Mouse (Mus musculus): Measurements from ENCODE around the gene Gm10647.
"Not testable (repeated sequence)": the region's sequence is repeated elsewhere in the genome, so short reads cannot be mapped to it uniquely, and the experiment has no call there.

Gm10647 gene

GRCm38 (mm10) chr9:66796739-66797138 is at the start of gene Gm10647:
Gm10647 (plus strand) TSS chr9:66797039.
- DNase-seq (ENCODE audit: extremely low spot score, low spot score) = no peak

- no peak for DNase-seq (ENCODE audit: extremely low spot score, low spot score)
These were observed 48.4 kb upstream of the Gm10647 start for GRCm38 (mm10) chr9:66748390-66748789.

- no peak for DNase-seq (ENCODE audit: extremely low spot score, low spot score)
These were observed 44.0 kb upstream of the Gm10647 start for GRCm38 (mm10) chr9:66752849-66753248.

- DNase-seq (ENCODE audit: extremely low spot score, low spot score) = no peak
These were observed 35.8 kb upstream of the Gm10647 start for GRCm38 (mm10) chr9:66760991-66761390.

- no peak for DNase-seq (ENCODE audit: extremely low spot score, low spot score)
These were observed 28.1 kb upstream of the Gm10647 start for GRCm38 (mm10) chr9:66768721-66769120.

GRCm38 (mm10) chr9:66769275-66769674 is 27.6 kb upstream of the Gm10647 start:
- DNase-seq (ENCODE audit: extremely low spot score, low spot score) = no peak

- DNase-seq (ENCODE audit: extremely low spot score, low spot score) = no peak
These were observed 26.1 kb upstream of the Gm10647 start for GRCm38 (mm10) chr9:66770701-66771100.

GRCm38 (mm10) chr9:66784552-66784951 is 12.3 kb upstream of the Gm10647 start:
- DNase-seq (ENCODE audit: extremely low spot score, low spot score) = not testable (repeated sequence)

GRCm38 (mm10) chr9:66787821-66788220 is 9.0 kb upstream of the Gm10647 start:
- DNase-seq (ENCODE audit: extremely low spot score, low spot score) = no peak

- DNase-seq (ENCODE audit: extremely low spot score, low spot score) = no peak
These were observed 2.0 kb upstream of the Gm10647 start for GRCm38 (mm10) chr9:66794629-66795463.

GRCm38 (mm10) chr9:66795464-66796324 is 1.1 kb upstream of the Gm10647 start, which contains the start of gene Aph1b:
Aph1b (minus strand) TSS chr9:66795490.
- DNase-seq (ENCODE audit: extremely low spot score, low spot score) = peak; percentile 96

GRCm38 (mm10) chr9:66801947-66802346 is 5.1 kb downstream of the Gm10647 start:
- DNase-seq (ENCODE audit: extremely low spot score, low spot score) = no peak

GRCm38 (mm10) chr9:66805951-66806350 is 9.1 kb downstream of the Gm10647 start:
- peak; percentile 57 for DNase-seq (ENCODE audit: extremely low spot score, low spot score)

GRCm38 (mm10) chr9:66813392-66813791 is 16.6 kb downstream of the Gm10647 start:
- no peak for DNase-seq (ENCODE audit: extremely low spot score, low spot score)

GRCm38 (mm10) chr9:66820996-66821395 is 24.2 kb downstream of the Gm10647 start:
- no peak for DNase-seq (ENCODE audit: extremely low spot score, low spot score)

GRCm38 (mm10) chr9:66822255-66822654 is 25.4 kb downstream of the Gm10647 start:
- DNase-seq (ENCODE audit: extremely low spot score, low spot score) = not testable (repeated sequence)

- no peak for DNase-seq (ENCODE audit: extremely low spot score, low spot score)
These were observed 29.2 kb downstream of the Gm10647 start for GRCm38 (mm10) chr9:66825990-66826389.

- DNase-seq (ENCODE audit: extremely low spot score, low spot score) = no peak
These were observed 35.6 kb downstream of the Gm10647 start for GRCm38 (mm10) chr9:66832366-66832908.

- DNase-seq (ENCODE audit: extremely low spot score, low spot score) = no peak
These were observed 37.0 kb downstream of the Gm10647 start for GRCm38 (mm10) chr9:66833851-66834250.

- peak; percentile 96 for DNase-seq (ENCODE audit: extremely low spot score, low spot score)
These were observed 37.7 kb downstream of the Gm10647 start, which contains the start of gene Aph1c for GRCm38 (mm10) chr9:66834318-66835096. Aph1c (minus strand) TSS chr9:66834726.

GRCm38 (mm10) chr9:66835097-66835480 is 38.2 kb downstream of the Gm10647 start:
- no peak for DNase-seq (ENCODE audit: extremely low spot score, low spot score)

All from neural tube, embryonic 10.5 days (tissue).